Mouse (Mus musculus): Measurements from ENCODE around the gene Gm7138. TPM values are rescaled to one million over a fixed set of nuclear protein-coding genes. Genes with fewer than 3 reads are reported as not detected.
"Not testable (repeated sequence)": the region's sequence is repeated elsewhere in the genome, so short reads cannot be mapped to it uniquely, and the experiment has no call there.

The Gm7138 gene
- polyA plus RNA-seq, 1 experiment from 2014 or later: not detected

DNA sequence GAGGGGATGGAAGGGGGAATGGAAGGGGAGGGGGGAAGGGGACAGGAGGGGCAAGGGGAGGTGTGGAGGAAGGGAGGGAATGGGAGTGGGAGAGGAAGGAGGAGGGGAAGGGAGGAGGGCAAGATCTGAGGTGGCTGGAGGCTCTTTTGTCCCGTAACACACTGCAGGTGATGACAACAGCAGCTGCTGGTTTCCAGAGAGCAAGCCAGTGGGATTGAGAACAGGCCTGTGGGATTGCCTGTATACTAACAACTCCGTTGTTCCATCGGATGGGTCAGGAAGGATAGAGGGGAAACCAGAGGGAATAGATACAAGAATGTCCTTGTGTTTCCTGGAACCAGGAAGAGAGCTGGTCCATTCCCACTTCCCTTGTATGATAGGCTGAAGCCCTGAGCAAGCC lies 20.9 kb upstream of the Gm7138 start:
- Histone ChIP-seq H3K27me3 (ENCODE audit: control insufficient read depth, insufficient read depth, low read length) (no peaks in the 10 kb centered on the region), H3K9me3 (replicated peaks; ENCODE audit: control insufficient read depth, low read length) (no peaks in the 10 kb centered on the region), H3K27ac (ENCODE audit: low read length) (no peak overlapping the region), H3K4me2 (ENCODE audit: low read depth, low read length) (no peak overlapping the region), H3K9ac (ENCODE audit: low read length) (no peak overlapping the region), H3K36me3 (ENCODE audit: control insufficient read depth, insufficient read depth, low read length) (no peaks in the 10 kb centered on the region), H3K4me3 (replicated peaks; ENCODE audit: low read length) (no peak overlapping the region), H3K4me1 (ENCODE audit: control insufficient read depth, insufficient read depth, low read length) (no peaks in the 10 kb centered on the region)
- WGBS: 15% methylated on average over 3 of the region's 3 CpGs
- ATAC-seq (ENCODE audit: insufficient read depth, low FRiP score): no peak

DNA sequence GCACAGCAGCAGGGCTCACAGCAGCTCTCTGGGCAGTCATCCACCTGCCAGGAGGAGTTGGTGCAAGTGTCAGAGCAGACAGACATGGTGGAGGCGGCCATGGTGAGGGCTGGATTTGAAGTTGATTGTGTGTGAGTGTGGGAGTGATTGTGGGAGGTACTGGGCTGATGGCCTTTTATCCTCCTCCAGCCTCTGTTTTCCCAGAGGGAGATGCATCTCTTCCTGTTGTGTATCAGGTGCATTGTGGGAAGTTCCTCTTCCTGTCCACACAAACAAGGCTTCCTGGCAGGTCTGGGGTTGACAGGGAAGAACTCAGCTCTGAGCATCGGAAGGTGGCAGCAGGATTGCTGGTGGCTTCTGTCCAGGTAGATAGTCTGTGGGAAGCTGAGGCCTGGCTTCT lies 18.2 kb upstream of the Gm7138 start, which contains the start of gene Gm9639:
Gene Gm9639 (minus strand): TSS at position 101 of the 400 bp plus-strand sequence.
- H3K4me3 ChIP-seq (replicated peaks; ENCODE audit: low read length): no peak within 1 kb of the TSS
- H3K27me3 ChIP-seq (ENCODE audit: control insufficient read depth, insufficient read depth, low read length): no peaks in the 10 kb centered on the region
- H3K9me3 ChIP-seq (replicated peaks; ENCODE audit: control insufficient read depth, low read length): no peaks in the 10 kb centered on the region
- H3K36me3 ChIP-seq (ENCODE audit: control insufficient read depth, insufficient read depth, low read length): no peaks in the 10 kb centered on the region
- no peak within 1 kb of the TSS for H3K27ac ChIP-seq (ENCODE audit: low read length)
- H3K4me2 ChIP-seq (ENCODE audit: low read depth, low read length): no peak within 1 kb of the TSS
- 66% methylated on average over 2 of the region's 2 CpGs for WGBS
- H3K9ac ChIP-seq (ENCODE audit: low read length): no peak within 1 kb of the TSS
- no peaks in the 10 kb centered on the region for H3K4me1 ChIP-seq (ENCODE audit: control insufficient read depth, insufficient read depth, low read length)
- ATAC-seq (ENCODE audit: insufficient read depth, low FRiP score): no peak

DNA sequence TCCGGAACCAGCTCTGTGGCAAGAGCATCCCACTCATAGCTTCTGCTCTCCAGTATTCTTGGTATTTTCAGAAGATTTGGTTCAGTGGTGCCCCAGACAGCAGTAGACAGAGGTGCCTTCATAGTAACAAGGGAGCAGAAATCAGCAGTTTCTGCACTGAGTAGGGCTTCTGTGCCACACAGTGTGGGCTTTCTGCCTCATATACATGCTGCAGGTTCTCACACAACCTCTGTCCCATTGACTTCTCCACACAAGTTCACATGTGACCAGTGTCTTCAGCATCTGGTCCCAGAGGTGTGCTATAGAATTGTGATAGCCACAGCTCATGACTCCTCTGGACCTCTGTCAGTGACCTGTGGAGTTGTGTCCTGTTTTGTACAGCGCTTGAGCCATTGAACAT lies 11.9 kb upstream of the Gm7138 start:
- Histone ChIP-seq H3K9ac (ENCODE audit: low read length) (no peak overlapping the region), H3K4me2 (ENCODE audit: low read depth, low read length) (no peak overlapping the region), H3K27ac (ENCODE audit: low read length) (no peak overlapping the region), H3K9me3 (replicated peaks; ENCODE audit: control insufficient read depth, low read length) (no peaks in the 10 kb centered on the region), H3K36me3 (ENCODE audit: control insufficient read depth, insufficient read depth, low read length) (no peaks in the 10 kb centered on the region), H3K4me3 (replicated peaks; ENCODE audit: low read length) (no peak overlapping the region), H3K4me1 (ENCODE audit: control insufficient read depth, insufficient read depth, low read length) (no peaks in the 10 kb centered on the region), H3K27me3 (ENCODE audit: control insufficient read depth, insufficient read depth, low read length) (no peaks in the 10 kb centered on the region)
- WGBS: 71% methylated on average over 2 of the region's 2 CpGs
- no peak for ATAC-seq (ENCODE audit: insufficient read depth, low FRiP score)

DNA sequence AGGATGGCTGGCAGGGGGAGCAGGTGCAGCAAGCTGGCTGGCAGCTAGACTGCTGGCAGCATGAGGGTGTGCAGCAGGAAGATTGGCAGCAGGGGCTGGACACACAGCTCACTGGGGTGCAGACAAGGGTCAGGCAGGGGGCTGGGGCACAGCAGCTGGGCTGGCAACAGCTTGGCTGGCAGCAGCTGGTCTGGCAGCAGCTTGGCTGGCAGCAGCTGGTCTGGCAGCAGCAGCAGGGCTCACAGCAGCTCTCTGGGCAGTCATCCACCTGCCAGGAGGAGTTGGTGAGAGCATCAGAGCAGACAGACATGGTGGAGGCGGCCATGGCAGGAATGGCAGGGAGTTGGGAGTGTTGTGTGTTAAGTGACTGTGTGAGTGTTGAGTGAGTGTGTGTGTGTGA lies 11.1 kb upstream of the Gm7138 start, which contains the start of gene Gm7137:
Gene Gm7137 (minus strand): TSS at position 325 of the 400 bp plus-strand sequence.
- not testable (repeated sequence) for H3K27me3 ChIP-seq (ENCODE audit: control insufficient read depth, insufficient read depth, low read length); H3K4me2 ChIP-seq (ENCODE audit: low read depth, low read length); H3K36me3 ChIP-seq (ENCODE audit: control insufficient read depth, insufficient read depth, low read length); H3K9me3 ChIP-seq (replicated peaks; ENCODE audit: control insufficient read depth, low read length); H3K9ac ChIP-seq (ENCODE audit: low read length); H3K4me3 ChIP-seq (replicated peaks; ENCODE audit: low read length); H3K4me1 ChIP-seq (ENCODE audit: control insufficient read depth, insufficient read depth, low read length); H3K27ac ChIP-seq (ENCODE audit: low read length); ATAC-seq (ENCODE audit: insufficient read depth, low FRiP score)
- WGBS: 57% methylated on average over 1 of the region's 1 CpGs

DNA sequence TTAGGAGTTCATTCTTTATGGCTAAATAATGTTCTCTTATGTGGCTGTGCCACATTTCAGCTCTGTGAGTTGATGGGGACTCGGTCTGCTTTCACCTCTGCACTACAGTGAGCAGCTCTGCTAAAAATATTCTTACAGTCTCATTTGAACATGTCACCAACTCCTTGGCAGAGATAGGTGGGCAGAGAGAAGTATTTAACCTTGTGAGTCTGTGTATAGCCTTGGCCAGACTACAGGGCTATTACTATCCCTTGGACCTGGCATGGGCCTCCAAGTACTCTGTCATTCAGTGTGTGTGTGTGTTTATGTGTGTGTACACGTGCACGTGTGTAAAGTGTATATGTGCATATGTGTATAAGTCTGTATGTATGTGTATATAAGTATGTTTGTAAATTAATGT lies 6.7 kb upstream of the Gm7138 start:
- not testable (repeated sequence) for H3K36me3 ChIP-seq (ENCODE audit: control insufficient read depth, insufficient read depth, low read length); H3K4me2 ChIP-seq (ENCODE audit: low read depth, low read length); ATAC-seq (ENCODE audit: insufficient read depth, low FRiP score); H3K4me1 ChIP-seq (ENCODE audit: control insufficient read depth, insufficient read depth, low read length); H3K27me3 ChIP-seq (ENCODE audit: control insufficient read depth, insufficient read depth, low read length); H3K9me3 ChIP-seq (replicated peaks; ENCODE audit: control insufficient read depth, low read length); H3K4me3 ChIP-seq (replicated peaks; ENCODE audit: low read length); H3K27ac ChIP-seq (ENCODE audit: low read length); H3K9ac ChIP-seq (ENCODE audit: low read length)
- WGBS: 80% methylated on average over 1 of the region's 3 CpGs

- not testable (repeated sequence) for H3K27me3 ChIP-seq (ENCODE audit: control insufficient read depth, insufficient read depth, low read length); H3K9me3 ChIP-seq (replicated peaks; ENCODE audit: control insufficient read depth, low read length); H3K4me2 ChIP-seq (ENCODE audit: low read depth, low read length); H3K27ac ChIP-seq (ENCODE audit: low read length); H3K4me3 ChIP-seq (replicated peaks; ENCODE audit: low read length); H3K9ac ChIP-seq (ENCODE audit: low read length); H3K4me1 ChIP-seq (ENCODE audit: control insufficient read depth, insufficient read depth, low read length); H3K36me3 ChIP-seq (ENCODE audit: control insufficient read depth, insufficient read depth, low read length); ATAC-seq (ENCODE audit: insufficient read depth, low FRiP score)
- no CpG with 5 or more reads among the region's 1 CpGs for WGBS
Measured at GRCm38 (mm10) chr10:77782442-77782841, 5.7 kb upstream of the Gm7138 start, which contains the start of gene Gm3250. TSS of gene Gm3250 (minus strand) at chr10:77782542.

DNA sequence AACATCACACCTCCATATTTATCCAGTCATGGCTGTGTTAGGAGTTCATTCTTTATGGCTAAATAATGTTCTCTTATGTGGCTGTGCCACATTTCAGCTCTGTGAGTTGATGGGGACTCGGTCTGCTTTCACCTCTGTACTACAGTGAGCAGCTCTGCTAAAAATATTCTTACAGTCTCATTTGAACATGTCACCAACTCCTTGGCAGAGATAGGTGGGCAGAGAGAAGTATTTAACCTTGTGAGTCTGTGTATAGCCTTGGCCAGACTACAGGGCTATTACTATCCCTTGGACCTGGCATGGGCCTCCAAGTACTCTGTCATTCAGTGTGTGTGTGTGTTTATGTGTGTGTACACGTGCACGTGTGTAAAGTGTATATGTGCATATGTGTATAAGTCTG lies 4.6 kb downstream of the Gm7138 start:
- not testable (repeated sequence) for ATAC-seq (ENCODE audit: insufficient read depth, low FRiP score); H3K27me3 ChIP-seq (ENCODE audit: control insufficient read depth, insufficient read depth, low read length)
- 86% methylated on average over 1 of the region's 3 CpGs for WGBS

GRCm38 (mm10) chr10:77771225-77771624 lies 5.5 kb downstream of the Gm7138 start, which contains the start of gene Gm3238:
TSS of gene Gm3238 (minus strand) at chr10:77771325.
- not testable (repeated sequence) for H3K4me3 ChIP-seq (replicated peaks; ENCODE audit: low read length); H3K4me2 ChIP-seq (ENCODE audit: low read depth, low read length); H3K36me3 ChIP-seq (ENCODE audit: control insufficient read depth, insufficient read depth, low read length); H3K27me3 ChIP-seq (ENCODE audit: control insufficient read depth, insufficient read depth, low read length); ATAC-seq (ENCODE audit: insufficient read depth, low FRiP score); H3K9ac ChIP-seq (ENCODE audit: low read length); H3K9me3 ChIP-seq (replicated peaks; ENCODE audit: control insufficient read depth, low read length); H3K27ac ChIP-seq (ENCODE audit: low read length); H3K4me1 ChIP-seq (ENCODE audit: control insufficient read depth, insufficient read depth, low read length)
- WGBS: 75% methylated on average over 1 of the region's 1 CpGs

More for the DNA sequence above, 4.6 kb downstream of the Gm7138 start:
- not testable (repeated sequence) for H3K4me3 ChIP-seq (replicated peaks; ENCODE audit: low read length); H3K9ac ChIP-seq (ENCODE audit: low read length); H3K4me1 ChIP-seq (ENCODE audit: control insufficient read depth, insufficient read depth, low read length); H3K9me3 ChIP-seq (replicated peaks; ENCODE audit: control insufficient read depth, low read length); H3K4me2 ChIP-seq (ENCODE audit: low read depth, low read length); H3K27ac ChIP-seq (ENCODE audit: low read length); H3K36me3 ChIP-seq (ENCODE audit: control insufficient read depth, insufficient read depth, low read length)

GRCm38 (mm10) chr10:77769727-77770126 lies 7.0 kb downstream of the Gm7138 start:
- ATAC-seq (ENCODE audit: insufficient read depth, low FRiP score): no peak
- no peaks in the 10 kb centered on the region for H3K27me3 ChIP-seq (ENCODE audit: control insufficient read depth, insufficient read depth, low read length)
- H3K4me3 ChIP-seq (replicated peaks; ENCODE audit: low read length): no peak overlapping the region
- H3K27ac ChIP-seq (ENCODE audit: low read length): no peak overlapping the region
- WGBS: 75% methylated on average over 1 of the region's 1 CpGs
- H3K9ac ChIP-seq (ENCODE audit: low read length): no peak overlapping the region
- H3K36me3 ChIP-seq (ENCODE audit: control insufficient read depth, insufficient read depth, low read length): no peaks in the 10 kb centered on the region
- no peaks in the 10 kb centered on the region for H3K9me3 ChIP-seq (replicated peaks; ENCODE audit: control insufficient read depth, low read length)
- H3K4me1 ChIP-seq (ENCODE audit: control insufficient read depth, insufficient read depth, low read length): no peaks in the 10 kb centered on the region
- no peak overlapping the region for H3K4me2 ChIP-seq (ENCODE audit: low read depth, low read length)

DNA sequence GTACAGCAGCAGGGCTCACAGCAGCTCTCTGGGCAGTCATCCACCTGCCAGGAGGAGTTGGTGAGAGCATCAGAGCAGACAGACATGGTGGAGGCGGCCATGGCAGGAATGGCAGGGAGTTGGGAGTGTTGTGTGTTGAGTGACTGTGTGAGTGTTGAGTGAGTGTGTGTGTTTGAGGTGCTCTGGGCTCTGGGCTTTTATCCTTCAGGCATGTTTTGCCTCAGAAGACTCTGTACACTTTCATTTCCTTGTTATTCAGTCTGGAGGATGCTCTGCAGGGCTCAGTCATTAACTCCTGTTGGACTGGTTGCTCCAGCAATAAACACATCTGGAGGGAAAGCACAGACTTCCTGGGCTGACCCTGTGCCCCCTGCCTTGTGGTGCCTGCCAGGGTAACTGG lies 17.2 kb downstream of the Gm7138 start, which contains the start of gene Gm3233:
Gene Gm3233 (minus strand): TSS at position 101 of the 400 bp plus-strand sequence.
- H3K4me3 ChIP-seq (replicated peaks; ENCODE audit: low read length); H3K9me3 ChIP-seq (replicated peaks; ENCODE audit: control insufficient read depth, low read length); H3K36me3 ChIP-seq (ENCODE audit: control insufficient read depth, insufficient read depth, low read length); H3K4me2 ChIP-seq (ENCODE audit: low read depth, low read length); H3K27ac ChIP-seq (ENCODE audit: low read length); ATAC-seq (ENCODE audit: insufficient read depth, low FRiP score); H3K9ac ChIP-seq (ENCODE audit: low read length); H3K4me1 ChIP-seq (ENCODE audit: control insufficient read depth, insufficient read depth, low read length); H3K27me3 ChIP-seq (ENCODE audit: control insufficient read depth, insufficient read depth, low read length): not testable (repeated sequence)
- no CpG with 5 or more reads among the region's 1 CpGs for WGBS

All from stomach, embryonic 16.5 days (tissue).